Mouse (Mus musculus): Measurements from ENCODE around the gene Susd1. TPM values are rescaled to one million over a fixed set of nuclear protein-coding genes. Genes with fewer than 3 reads are reported as not detected.

Gene Susd1
- polyA plus RNA-seq, 1 experiment from 2014 or later, result 1.4 TPM

GRCm38 (mm10) chr4:59450906-59451305, 12.5 kb upstream of the Susd1 start:
- Histone ChIP-seq H3K36me3 (no peaks in the 10 kb centered on the region), H3K4me1 (replicated peaks) (no peaks in the 10 kb centered on the region), H3K27ac (replicated peaks) (no peak overlapping the region), H3K4me2 (no peak overlapping the region), H3K27me3 (no peaks in the 10 kb centered on the region), H3K9me3 (no peaks in the 10 kb centered on the region), H3K4me3 (no peak overlapping the region), H3K9ac (no peak overlapping the region)
- ATAC-seq (ENCODE audit: low read depth), result no peak
- 84% methylated on average over 3 of the region's 3 CpGs for WGBS

DNA sequence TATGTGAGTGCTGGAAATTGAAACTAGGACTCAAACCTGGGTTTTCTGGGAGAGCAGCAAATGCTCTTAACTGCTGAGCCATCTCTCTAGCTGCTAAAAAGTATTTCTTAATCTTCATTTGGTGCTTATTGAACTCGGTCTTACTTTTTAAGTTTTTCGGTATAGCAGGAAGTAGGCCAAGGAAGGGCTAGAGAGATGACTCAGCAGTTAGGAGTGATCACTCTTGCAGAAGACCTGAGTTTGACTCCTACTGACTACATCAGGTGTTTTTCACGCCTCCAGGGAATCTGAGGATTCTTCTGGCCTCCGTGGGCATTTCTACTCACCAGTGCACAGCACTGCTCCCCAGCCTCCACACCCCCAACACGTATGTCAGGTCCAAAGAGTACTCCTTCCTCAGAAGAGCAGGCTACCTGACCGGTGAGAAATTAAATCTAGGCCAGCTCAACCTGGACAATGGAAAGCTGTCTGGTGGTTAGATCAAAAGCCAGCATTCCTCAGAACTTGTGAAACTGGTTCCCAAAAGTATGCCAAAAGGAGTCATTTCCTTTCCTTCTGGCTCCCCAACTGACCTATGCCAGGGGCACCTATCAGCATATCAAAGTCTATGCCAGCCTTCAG, 11.9 kb upstream of the Susd1 start:
- H3K4me1 ChIP-seq (replicated peaks), result no peaks in the 10 kb centered on the region
- no peak overlapping the region for H3K9ac ChIP-seq
- no peak overlapping the region for H3K4me2 ChIP-seq
- H3K27ac ChIP-seq (replicated peaks), result no peak overlapping the region
- H3K27me3 ChIP-seq, result no peaks in the 10 kb centered on the region
- WGBS, result 84% methylated on average over 6 of the region's 6 CpGs
- no peaks in the 10 kb centered on the region for H3K36me3 ChIP-seq
- ATAC-seq (ENCODE audit: low read depth), result no peak
- no peak overlapping the region for H3K4me3 ChIP-seq
- H3K9me3 ChIP-seq, result no peaks in the 10 kb centered on the region

GRCm38 (mm10) chr4:59447296-59447695, 8.9 kb upstream of the Susd1 start:
- H3K27ac ChIP-seq (replicated peaks), result no peak overlapping the region
- no peak overlapping the region for H3K9ac ChIP-seq
- no peak overlapping the region for H3K4me2 ChIP-seq
- no peak for ATAC-seq (ENCODE audit: low read depth)
- WGBS, result 23% methylated on average over 1 of the region's 1 CpGs
- no peaks in the 10 kb centered on the region for H3K36me3 ChIP-seq
- no peaks in the 10 kb centered on the region for H3K4me1 ChIP-seq (replicated peaks)
- H3K27me3 ChIP-seq, result no peaks in the 10 kb centered on the region
- H3K9me3 ChIP-seq, result no peaks in the 10 kb centered on the region
- no peak overlapping the region for H3K4me3 ChIP-seq

DNA sequence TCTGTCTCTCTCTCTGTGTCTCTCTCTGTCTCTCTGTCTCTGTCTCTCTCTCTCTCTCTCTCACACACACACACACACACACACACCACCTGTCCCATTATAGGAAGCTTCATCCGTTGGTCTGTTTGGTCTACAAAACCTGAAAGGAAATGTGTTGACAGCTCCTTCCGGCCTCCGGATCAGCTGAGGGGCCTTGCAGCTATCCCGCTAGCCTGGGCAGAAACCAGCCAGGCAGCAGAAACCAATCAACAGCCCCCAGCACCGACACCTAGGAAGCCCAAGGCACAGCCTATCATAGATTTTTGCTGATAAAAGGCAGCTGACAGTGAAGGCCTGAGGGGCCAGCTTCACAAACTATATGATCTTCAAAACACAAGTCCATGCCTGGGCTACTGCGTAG, 7.1 kb upstream of the Susd1 start:
- no peak overlapping the region for H3K9ac ChIP-seq
- 78% methylated on average over 6 of the region's 6 CpGs for WGBS
- no peak overlapping the region for H3K4me3 ChIP-seq
- H3K9me3 ChIP-seq, result no peaks in the 10 kb centered on the region
- H3K4me2 ChIP-seq, result no peak overlapping the region
- ATAC-seq (ENCODE audit: low read depth), result no peak
- no peaks in the 10 kb centered on the region for H3K36me3 ChIP-seq
- H3K4me1 ChIP-seq (replicated peaks), result no peaks in the 10 kb centered on the region
- no peak overlapping the region for H3K27ac ChIP-seq (replicated peaks)
- H3K27me3 ChIP-seq, result peaks cover 1% of the 10 kb centered on the region

DNA sequence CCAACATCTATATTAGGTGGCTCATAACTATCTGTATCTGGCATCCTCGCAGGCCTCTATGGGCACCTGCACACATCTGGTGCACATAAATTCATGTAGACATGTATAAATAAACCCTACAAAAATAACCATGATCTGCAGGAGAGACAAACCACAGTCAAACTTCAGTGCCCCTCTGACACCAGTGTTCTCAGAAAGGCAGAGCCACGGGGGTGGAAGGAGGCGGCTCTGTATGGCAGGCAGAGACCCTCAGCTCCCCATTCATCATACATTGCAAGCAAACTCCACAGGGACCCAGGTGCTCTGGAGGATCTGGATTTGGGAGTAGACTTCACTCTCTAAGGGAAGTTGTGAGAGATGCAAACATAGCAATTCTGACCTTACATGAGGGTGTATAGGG, 6.6 kb upstream of the Susd1 start:
- no peak for ATAC-seq (ENCODE audit: low read depth)

DNA sequence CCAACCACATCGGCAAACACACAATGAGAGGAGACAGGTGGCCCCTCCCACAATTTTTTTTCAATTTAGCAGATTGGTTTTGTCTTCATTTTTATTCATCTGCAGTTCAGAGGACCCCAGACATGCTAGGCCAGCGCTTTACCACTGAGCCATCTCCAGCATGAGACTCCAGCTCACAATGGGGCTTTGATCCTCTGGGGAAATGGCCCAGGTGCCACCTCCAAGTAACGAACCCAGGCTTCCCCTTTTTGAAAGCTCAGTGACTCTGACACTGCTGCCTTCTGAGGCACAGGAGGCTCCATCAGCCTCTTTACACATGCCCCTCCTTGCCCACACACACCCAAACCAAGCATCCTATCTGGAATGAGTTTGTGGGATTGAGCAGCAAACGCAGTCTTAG, 5.7 kb upstream of the Susd1 start:
- WGBS, result 80% methylated on average over 4 of the region's 4 CpGs
- H3K4me1 ChIP-seq (replicated peaks), result no peaks in the 10 kb centered on the region
- H3K27ac ChIP-seq (replicated peaks), result no peak overlapping the region
- no peaks in the 10 kb centered on the region for H3K36me3 ChIP-seq
- H3K4me2 ChIP-seq, result no peak overlapping the region
- H3K9ac ChIP-seq, result no peak overlapping the region
- H3K9me3 ChIP-seq, result no peaks in the 10 kb centered on the region
- H3K4me3 ChIP-seq, result no peak overlapping the region
- H3K27me3 ChIP-seq, result peaks cover 15% of the 10 kb centered on the region
- ATAC-seq (ENCODE audit: low read depth), result no peak

More for the DNA sequence above, 6.6 kb upstream of the Susd1 start:
- WGBS, result 82% methylated on average over 3 of the region's 3 CpGs
- Histone ChIP-seq H3K4me3 (no peak overlapping the region), H3K27me3 (peaks cover 6% of the 10 kb centered on the region), H3K4me2 (no peak overlapping the region), H3K36me3 (no peaks in the 10 kb centered on the region), H3K4me1 (replicated peaks) (no peaks in the 10 kb centered on the region), H3K27ac (replicated peaks) (no peak overlapping the region), H3K9ac (no peak overlapping the region), H3K9me3 (no peaks in the 10 kb centered on the region)

DNA sequence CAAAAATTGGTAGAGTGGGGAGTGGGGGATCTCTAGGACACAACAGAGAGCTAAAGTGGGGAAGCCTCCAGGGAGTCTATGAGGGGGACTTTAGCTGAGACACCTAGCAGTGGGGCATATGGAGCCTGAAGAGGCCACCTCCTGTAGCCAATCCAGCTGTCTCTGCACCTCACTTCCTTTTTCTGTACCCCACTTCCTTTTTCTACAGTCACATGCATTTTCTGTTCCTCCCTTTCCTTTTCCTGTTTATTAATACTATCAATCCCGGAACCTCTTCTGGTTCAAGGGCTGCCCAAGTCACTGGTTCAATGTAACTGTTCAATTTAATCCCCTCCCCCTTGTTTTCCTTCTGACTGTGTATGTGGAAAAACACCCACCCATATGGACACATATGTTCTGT, 2.8 kb upstream of the Susd1 start:
- Histone ChIP-seq H3K4me3 (no peak overlapping the region), H3K4me2 (no peak overlapping the region), H3K9me3 (no peaks in the 10 kb centered on the region), H3K27ac (replicated peaks) (no peak overlapping the region), H3K27me3 (peaks cover 38% of the 10 kb centered on the region), H3K36me3 (no peaks in the 10 kb centered on the region), H3K9ac (no peak overlapping the region), H3K4me1 (replicated peaks) (peaks cover 13% of the 10 kb centered on the region)
- ATAC-seq (ENCODE audit: low read depth), result no peak
- 95% methylated on average over 1 of the region's 1 CpGs for WGBS

DNA sequence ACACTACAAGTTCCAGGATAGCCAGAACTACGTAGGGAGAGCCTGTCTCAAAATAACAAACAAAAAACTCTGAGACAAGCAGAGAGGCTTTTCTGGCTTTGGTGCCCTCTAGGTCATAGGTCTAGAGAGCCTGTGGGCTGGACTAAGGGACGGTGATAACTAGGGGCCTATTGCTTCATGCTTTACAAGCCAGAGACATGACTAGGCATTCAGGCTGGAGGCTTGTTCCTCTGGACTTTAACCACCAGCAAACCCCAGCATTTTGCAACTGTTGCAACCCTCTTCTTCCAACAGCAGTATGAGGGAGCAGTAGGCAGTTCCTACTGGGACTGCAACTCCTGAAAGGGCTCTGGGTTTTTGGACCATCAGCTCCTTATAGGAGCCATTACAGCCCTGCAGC, 1.5 kb upstream of the Susd1 start:
- Histone ChIP-seq H3K4me1 (replicated peaks) (peaks cover 13% of the 10 kb centered on the region), H3K4me2 (no peak overlapping the region), H3K27ac (replicated peaks) (no peak overlapping the region), H3K27me3 (peaks cover 43% of the 10 kb centered on the region), H3K36me3 (no peaks in the 10 kb centered on the region), H3K9me3 (no peaks in the 10 kb centered on the region), H3K9ac (no peak overlapping the region), H3K4me3 (no peak overlapping the region)
- WGBS, result 48% methylated on average over 2 of the region's 2 CpGs
- ATAC-seq (ENCODE audit: low read depth), result no peak

- peak overlapping the region; percentile 100 for H3K4me2 ChIP-seq
- no peaks in the 10 kb centered on the region for H3K9me3 ChIP-seq
- 30% methylated on average over 5 of the region's 5 CpGs for WGBS
- H3K27ac ChIP-seq (replicated peaks), result no peak overlapping the region
- peaks cover 43% of the 10 kb centered on the region for H3K27me3 ChIP-seq
- H3K4me1 ChIP-seq (replicated peaks), result peaks cover 13% of the 10 kb centered on the region
- H3K4me3 ChIP-seq, result 0 out of 2 replicates have a peak overlapping the region, but pooled peaks have one; percentile 71
- H3K36me3 ChIP-seq, result no peaks in the 10 kb centered on the region
- peak overlapping the region; percentile 83; the same call in 1 of the 2 replicates for H3K9ac ChIP-seq
- ATAC-seq (ENCODE audit: low read depth), result no peak
These were observed 608 bp upstream of the Susd1 start for GRCm38 (mm10) chr4:59439041-59439440.

GRCm38 (mm10) chr4:59435951-59436350, 2.5 kb downstream of the Susd1 start:
- no peak overlapping the region for H3K4me3 ChIP-seq
- H3K27ac ChIP-seq (replicated peaks), result no peak overlapping the region
- peaks cover 43% of the 10 kb centered on the region for H3K27me3 ChIP-seq
- ATAC-seq (ENCODE audit: low read depth), result no peak
- no peaks in the 10 kb centered on the region for H3K9me3 ChIP-seq
- no peaks in the 10 kb centered on the region for H3K36me3 ChIP-seq
- no peak overlapping the region for H3K9ac ChIP-seq
- peaks cover 13% of the 10 kb centered on the region for H3K4me1 ChIP-seq (replicated peaks)
- 92% methylated on average over 4 of the region's 4 CpGs for WGBS
- H3K4me2 ChIP-seq, result no peak overlapping the region

DNA sequence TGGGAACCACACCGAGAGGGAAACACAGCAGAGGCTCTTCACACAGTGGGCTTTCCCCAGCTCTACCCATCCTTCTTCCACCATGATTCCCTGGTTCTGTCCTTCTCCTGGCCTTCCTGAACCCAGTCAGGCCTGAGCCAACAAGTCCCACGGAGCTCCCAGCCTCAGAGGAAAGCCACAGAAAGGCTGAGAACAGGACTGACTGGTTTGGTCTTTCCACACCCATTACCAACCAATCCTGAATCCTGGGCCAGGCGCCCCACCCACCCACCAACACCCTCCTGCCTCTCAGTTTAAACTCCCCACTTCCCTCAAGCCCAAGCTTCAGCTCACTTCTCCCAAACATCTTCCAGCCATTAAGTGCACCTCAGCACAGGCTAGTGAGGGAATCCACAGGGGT, 4.4 kb downstream of the Susd1 start:
- H3K4me3 ChIP-seq, result no peak overlapping the region
- H3K36me3 ChIP-seq, result no peaks in the 10 kb centered on the region
- no peak overlapping the region for H3K4me2 ChIP-seq
- ATAC-seq (ENCODE audit: low read depth), result no peak
- WGBS, result 74% methylated on average over 3 of the region's 3 CpGs
- H3K9me3 ChIP-seq, result no peaks in the 10 kb centered on the region
- peaks cover 27% of the 10 kb centered on the region for H3K27me3 ChIP-seq
- no peak overlapping the region for H3K27ac ChIP-seq (replicated peaks)
- H3K9ac ChIP-seq, result no peak overlapping the region
- peaks cover 15% of the 10 kb centered on the region for H3K4me1 ChIP-seq (replicated peaks)

- WGBS, result 88% methylated on average over 6 of the region's 6 CpGs
- no peak for ATAC-seq (ENCODE audit: low read depth)
These were observed 9.3 kb downstream of the Susd1 start for GRCm38 (mm10) chr4:59429128-59429527.

GRCm38 (mm10) chr4:59426429-59426828, 12.0 kb downstream of the Susd1 start:
- 89% methylated on average over 5 of the region's 5 CpGs for WGBS
- Histone ChIP-seq H3K9me3 (no peaks in the 10 kb centered on the region), H3K4me2 (no peak overlapping the region), H3K27me3 (no peaks in the 10 kb centered on the region), H3K27ac (replicated peaks) (no peak overlapping the region), H3K36me3 (no peaks in the 10 kb centered on the region), H3K4me1 (replicated peaks) (peaks cover 14% of the 10 kb centered on the region), H3K4me3 (no peak overlapping the region), H3K9ac (no peak overlapping the region)
- no peak for ATAC-seq (ENCODE audit: low read depth)

More at GRCm38 (mm10) chr4:59429128-59429527, 9.3 kb downstream of the Susd1 start:
- Histone ChIP-seq H3K4me1 (replicated peaks) (0 out of 2 replicates have a peak, but pooled peaks cover 3% of the 10 kb centered on the region), H3K9ac (no peak overlapping the region), H3K27me3 (no peaks in the 10 kb centered on the region), H3K9me3 (no peaks in the 10 kb centered on the region), H3K4me2 (no peak overlapping the region), H3K36me3 (no peaks in the 10 kb centered on the region), H3K27ac (replicated peaks) (no peak overlapping the region), H3K4me3 (no peak overlapping the region)
